Mouse (Mus musculus) brain, embryonic 18.5 days (tissue): Measurements from ENCODE around the gene Mlh3.

Experiments
- DNase-seq: peaks from one replicate; pipeline ENCODE4 v3.0.0-alpha.2; 2012; ENCODE audit warnings: low read depth, low spot score

Mlh3 gene

GRCm38 (mm10) chr12:85192461-85193108 is 77.8 kb downstream of the Mlh3 start:
- no peak for DNase-seq

GRCm38 (mm10) chr12:85190290-85190689 is 80.1 kb downstream of the Mlh3 start:
- DNase-seq = no peak

GRCm38 (mm10) chr12:85186361-85186760 is 84.0 kb downstream of the Mlh3 start:
- no peak for DNase-seq

GRCm38 (mm10) chr12:85185810-85186209 is 84.6 kb downstream of the Mlh3 start:
- DNase-seq = no peak
